Mouse (Mus musculus): ENCODE data around the gene Tldc1. TPM values are rescaled to one million over a fixed set of nuclear protein-coding genes. Genes with fewer than 3 reads are reported as not detected.

Gene Tldc1
- polyA plus RNA-seq, 1 experiment from 2014 or later, result 14.4 TPM

DNA sequence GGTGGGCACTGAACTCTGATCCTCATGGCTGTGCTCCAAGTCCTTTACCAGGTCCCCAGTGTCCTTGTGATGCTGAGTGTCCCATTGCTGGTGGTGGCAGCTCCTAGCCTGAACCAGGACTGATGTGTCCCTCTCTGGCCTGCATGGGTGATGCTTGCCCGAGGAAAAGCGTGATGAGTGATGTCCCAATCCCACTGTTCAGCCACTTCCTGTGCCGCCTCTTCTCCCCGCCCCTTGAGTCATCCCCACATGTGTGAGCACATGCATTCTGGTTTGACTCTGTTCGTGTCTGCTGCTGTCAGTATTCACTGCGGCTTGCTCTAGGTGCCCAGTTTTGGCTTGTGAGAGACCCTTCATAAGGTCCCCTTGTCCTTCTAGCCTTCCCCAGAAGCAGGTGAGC is 66.0 kb downstream of the Tldc1 start:
- WGBS, result 69% methylated on average over 6 of the region's 6 CpGs
- Histone ChIP-seq H3K4me2 (replicated peaks) (no peak overlapping the region), H3K27me3 (no peaks in the 10 kb centered on the region), H3K4me3 (no peak overlapping the region), H3K27ac (no peak overlapping the region), H3K9ac (no peak overlapping the region), H3K36me3 (no peaks in the 10 kb centered on the region), H3K9me3 (no peaks in the 10 kb centered on the region), H3K4me1 (no peaks in the 10 kb centered on the region)
- no peak for ATAC-seq (ENCODE audit: insufficient number of reproducible peaks, insufficient read depth, low FRiP score, low TSS enrichment)

Other genes with a start within 250 kb of the Tldc1 start
- gene Mbtps1, start 219.7 kb downstream of the Tldc1 start, polyA plus RNA-seq (2016; fragmentation: Nextera tagmentation; extraction: Ambion mirVana), result 147 TPM in 2 replicates
- gene Hsdl1, start 203.2 kb downstream of the Tldc1 start, polyA plus RNA-seq (2016; fragmentation: Nextera tagmentation; extraction: Ambion mirVana), result 37.2 and 39.5 TPM in 2 replicates
- gene Dnaaf1, start 203.2 kb downstream of the Tldc1 start, polyA plus RNA-seq (2016; fragmentation: Nextera tagmentation; extraction: Ambion mirVana), result 0.09 TPM in 1 of 2 replicates, not detected in the other
- 15.2 and 15.5 TPM in 2 replicates for gene Taf1c, start 173.2 kb downstream of the Tldc1 start, polyA plus RNA-seq (2016; fragmentation: Nextera tagmentation; extraction: Ambion mirVana)
- gene Adad2, start 165.7 kb downstream of the Tldc1 start, polyA plus RNA-seq (2016; fragmentation: Nextera tagmentation; extraction: Ambion mirVana), result 0.10 and 0.23 TPM in 2 replicates
- gene Kcng4, start 142.7 kb downstream of the Tldc1 start, polyA plus RNA-seq (2016; fragmentation: Nextera tagmentation; extraction: Ambion mirVana), result 0.08 and 0.11 TPM in 2 replicates
- gene Wfdc1, start 112.1 kb downstream of the Tldc1 start, polyA plus RNA-seq (2016; fragmentation: Nextera tagmentation; extraction: Ambion mirVana), result 4.3 and 5.6 TPM in 2 replicates
- 1.1 and 1.9 TPM in 2 replicates for gene Atp2c2, start 78.4 kb downstream of the Tldc1 start, polyA plus RNA-seq (2016; fragmentation: Nextera tagmentation; extraction: Ambion mirVana)
- 85.9 and 130 TPM in 2 replicates for gene Cotl1, start 62.1 kb upstream of the Tldc1 start, polyA plus RNA-seq (2016; fragmentation: Nextera tagmentation; extraction: Ambion mirVana)
- gene Klhl36, start 83.8 kb upstream of the Tldc1 start, polyA plus RNA-seq (2016; fragmentation: Nextera tagmentation; extraction: Ambion mirVana), result 11.0 and 12.5 TPM in 2 replicates
- 154 TPM in 2 replicates for gene Usp10, start 131.9 kb upstream of the Tldc1 start, polyA plus RNA-seq (2016; fragmentation: Nextera tagmentation; extraction: Ambion mirVana)
- 0.31 TPM in 1 of 2 replicates, not detected in the other for gene Gm20388, start 132.4 kb upstream of the Tldc1 start, polyA plus RNA-seq (2016; fragmentation: Nextera tagmentation; extraction: Ambion mirVana)
- gene Crispld2, start 214.0 kb upstream of the Tldc1 start, polyA plus RNA-seq (2016; fragmentation: Nextera tagmentation; extraction: Ambion mirVana), result 6.7 and 7.1 TPM in 2 replicates

Measured in embryonic facial prominence, embryonic 12.5 days (tissue).